Mouse (Mus musculus) gastrocnemius, adult 2 months (tissue): ENCODE measurements around the gene Mup13. TPM values are rescaled to one million over a fixed set of nuclear protein-coding genes. Genes with fewer than 3 reads are reported as not detected.
"Not testable (repeated sequence)": the region's sequence is repeated elsewhere in the genome, so short reads cannot be mapped to it uniquely, and the experiment has no call there.

Experiments used
- DNase-seq: peaks from one replicate; pipeline ENCODE4 v3.0.0; 2022
- H3K27ac ChIP-seq: fragments of 200-600 bp; 2 replicates; pipeline ENCODE4 v1.8.1; 2022; ENCODE audit warnings: mild to moderate bottlenecking
- H3K4me3 ChIP-seq: fragments of 200-600 bp; 2 replicates; pipeline ENCODE4 v1.8.1; 2022; ENCODE audit warnings: mild to moderate bottlenecking, moderate library complexity
- intact Hi-C: fragments of 180-260 bp; cut with DNase I; formaldehyde crosslinking; loops from one replicate; pipeline ENCODE4 v1.15.1; 2025
- long read RNA-seq, 2 experiments: library from polyadenylated mRNA; stranded (forward); transcript quantifications; one replicate each; pipeline ENCODE4 v2.0.0; 2021
- total RNA-seq, 2 experiments: library from RNA; stranded (reverse); gene quantifications; 2 replicates each; pipeline ENCODE4 v1.2.3; 2021

Mup13 gene
- not detected for total RNA-seq
- long read RNA-seq, experiment 1, partial matches to known transcripts = 1 of 1 reads
- long read RNA-seq, experiment 1, other reads (novel, unspliced or antisense) = 0 of 1 reads
- long read RNA-seq, experiment 2 = 0 reads

GRCm38 (mm10) chr4:61228186-61228585, at the start of gene Mup13:
TSS of gene Mup13 (minus strand) at chr4:61228286.
- intact Hi-C loops, DNase-seq: not testable (repeated sequence)

More at GRCm38 (mm10) chr4:61228186-61228585, at the start of gene Mup13:
- H3K4me3 ChIP-seq, H3K27ac ChIP-seq: not testable (repeated sequence)

Other genes with a start within 250 kb of the Mup13 start
- under 1 TPM in 1 of 2 experiments, not detected in 1; 0.36 TPM for gene Mup14, start 75.7 kb upstream of the Mup13 start, total RNA-seq
- not detected for gene Mup15, start 211.5 kb upstream of the Mup13 start, total RNA-seq